Mouse (Mus musculus) bone marrow macrophage, adult 2 months (primary cell): ENCODE results near the gene Vwa3b. TPM values are rescaled to one million over a fixed set of nuclear protein-coding genes. Genes with fewer than 3 reads are reported as not detected.

Experiments used
- H3K27ac ChIP-seq: 2 replicates; pipeline ENCODE4 v1.5.1; 2012; ENCODE audit warnings: low read depth, low read length; ENCODE audit not compliant: insufficient read depth
- H3K4me1 ChIP-seq: 2 replicates; pipeline ENCODE4 v1.6.1; 2012; ENCODE audit warnings: low read length; ENCODE audit not compliant: control insufficient read depth, insufficient read depth
- H3K4me3 ChIP-seq: 2 replicates; pipeline ENCODE4 v1.5.1; 2012; ENCODE audit warnings: mild to moderate bottlenecking, low read length, moderate library complexity; ENCODE audit not compliant: insufficient read depth
- CTCF ChIP-seq: IDR thresholded peaks from 2 replicates; pipeline ENCODE4 v1.5.1; 2012; ENCODE audit warnings: low read depth, mild to moderate bottlenecking, low read length, moderate library complexity
- POLR2A ChIP-seq: IDR thresholded peaks from 2 replicates; pipeline ENCODE4 v1.6.1; 2012; ENCODE audit warnings: mild to moderate bottlenecking, low read depth, low read length, borderline replicate concordance
- polyA plus RNA-seq: library from polyadenylated mRNA; stranded (reverse); fragments of >200 nt; gene quantifications from 2 replicates; pipeline ENCODE4 v1.2.4, GENCODE M21; 2012; ENCODE audit not compliant: missing spikeins, insufficient read depth, insufficient read length

Gene Vwa3b
- polyA plus RNA-seq, 1 experiment, result not detected

DNA sequence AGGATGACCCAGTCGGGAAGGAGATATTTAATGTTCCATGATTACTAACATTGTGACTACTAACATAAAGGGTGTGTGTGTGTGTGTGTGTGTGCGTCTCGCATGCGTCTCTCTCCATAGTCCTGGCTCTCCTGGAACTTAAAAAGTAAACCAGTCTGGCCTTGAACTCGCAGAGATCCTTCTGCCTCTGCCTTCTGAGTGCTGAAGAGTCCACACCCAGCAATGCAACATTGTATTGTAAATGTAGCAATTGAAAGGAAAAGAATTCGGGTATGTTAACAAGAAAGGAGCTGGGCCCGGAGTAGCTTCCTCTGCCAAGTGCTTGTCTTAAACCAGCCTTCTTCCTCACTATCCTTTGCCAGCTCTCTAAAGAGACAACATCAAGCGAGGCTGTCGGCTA lies 186.0 kb downstream of the Vwa3b start:
- Histone ChIP-seq H3K4me3 (no peak overlapping the region), H3K27ac (no peak overlapping the region), H3K4me1 (peaks cover 4% of the 10 kb centered on the region; the same call in 1 of the 2 replicates)
- TF ChIP-seq POLR2A, result no peak
- no peak for TF ChIP-seq CTCF

DNA sequence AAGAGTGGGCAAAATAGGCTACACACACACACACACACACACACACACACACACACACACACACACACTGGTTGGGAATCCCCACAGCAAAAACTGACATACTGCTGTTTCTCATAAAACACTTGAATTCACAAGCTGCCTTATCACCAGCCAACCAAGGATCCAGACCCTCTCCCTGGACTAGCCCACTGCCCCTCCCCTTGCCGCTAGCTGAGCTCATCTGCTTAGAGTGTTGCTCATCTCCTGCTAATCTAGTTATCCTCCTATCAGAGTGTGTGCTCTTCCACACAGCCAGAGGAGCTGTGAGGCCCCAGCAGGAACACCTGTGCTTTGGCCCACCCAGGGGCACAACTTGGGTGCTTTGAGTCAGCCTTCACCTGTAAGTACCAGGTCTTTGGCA lies 187.7 kb downstream of the Vwa3b start, which contains the start of gene Cnga3:
Gene Cnga3, plus strand, starts transcription at position 291 of the 400 bp plus-strand sequence.
- Histone ChIP-seq H3K4me3 (no peak within 1 kb of the TSS), H3K4me1 (peaks cover 4% of the 10 kb centered on the region; the same call in 1 of the 2 replicates), H3K27ac (no peak within 1 kb of the TSS)
- no peak for TF ChIP-seq POLR2A
- TF ChIP-seq CTCF, result no peak

DNA sequence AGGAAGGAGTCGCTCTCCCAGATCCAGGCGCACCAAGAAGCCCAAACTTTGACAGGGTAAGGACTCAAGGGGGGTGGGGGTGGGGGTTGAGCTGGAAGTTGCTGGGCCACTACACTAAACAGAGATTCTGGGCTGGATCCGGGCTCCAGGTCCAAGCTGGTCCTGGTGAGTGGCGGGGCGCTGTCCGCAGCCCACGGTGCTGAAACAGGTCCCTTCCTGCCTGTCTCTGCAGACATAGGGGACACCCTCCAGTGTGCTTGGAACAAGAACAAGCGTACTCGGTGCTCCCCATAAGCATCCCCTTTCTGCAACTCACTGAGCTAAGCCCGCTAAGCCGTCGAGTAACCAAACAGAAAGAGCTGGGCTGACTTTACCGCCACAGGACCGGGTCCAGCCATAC lies 192.0 kb downstream of the Vwa3b start:
- Histone ChIP-seq H3K4me3 (no peak overlapping the region), H3K4me1 (peaks cover 4% of the 10 kb centered on the region; the same call in 1 of the 2 replicates), H3K27ac (no peak overlapping the region)
- no peak for TF ChIP-seq CTCF
- no peak for TF ChIP-seq POLR2A

DNA sequence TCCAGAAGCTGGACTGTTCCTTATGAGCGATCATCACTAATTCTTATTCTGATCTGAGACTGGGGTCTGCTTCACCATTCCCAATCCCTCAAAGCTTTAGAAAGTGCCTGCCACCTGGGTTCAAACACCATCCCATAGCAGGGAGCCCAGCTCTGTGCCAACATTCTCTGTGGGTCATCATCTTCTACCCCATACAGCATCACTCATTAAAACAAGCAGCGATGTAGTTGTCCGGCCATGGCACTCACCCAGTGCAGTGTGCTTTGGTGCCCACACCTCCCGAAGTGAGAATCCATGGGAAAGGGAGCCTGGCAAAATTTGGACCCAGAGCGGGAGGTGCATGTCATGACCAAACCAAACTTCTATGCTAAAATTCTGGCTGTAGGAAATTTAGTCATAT lies 193.2 kb downstream of the Vwa3b start:
- Histone ChIP-seq H3K4me1 (peaks cover 4% of the 10 kb centered on the region; the same call in 1 of the 2 replicates), H3K27ac (no peak overlapping the region), H3K4me3 (no peak overlapping the region)
- TF ChIP-seq CTCF (no peak), POLR2A (no peak)

DNA sequence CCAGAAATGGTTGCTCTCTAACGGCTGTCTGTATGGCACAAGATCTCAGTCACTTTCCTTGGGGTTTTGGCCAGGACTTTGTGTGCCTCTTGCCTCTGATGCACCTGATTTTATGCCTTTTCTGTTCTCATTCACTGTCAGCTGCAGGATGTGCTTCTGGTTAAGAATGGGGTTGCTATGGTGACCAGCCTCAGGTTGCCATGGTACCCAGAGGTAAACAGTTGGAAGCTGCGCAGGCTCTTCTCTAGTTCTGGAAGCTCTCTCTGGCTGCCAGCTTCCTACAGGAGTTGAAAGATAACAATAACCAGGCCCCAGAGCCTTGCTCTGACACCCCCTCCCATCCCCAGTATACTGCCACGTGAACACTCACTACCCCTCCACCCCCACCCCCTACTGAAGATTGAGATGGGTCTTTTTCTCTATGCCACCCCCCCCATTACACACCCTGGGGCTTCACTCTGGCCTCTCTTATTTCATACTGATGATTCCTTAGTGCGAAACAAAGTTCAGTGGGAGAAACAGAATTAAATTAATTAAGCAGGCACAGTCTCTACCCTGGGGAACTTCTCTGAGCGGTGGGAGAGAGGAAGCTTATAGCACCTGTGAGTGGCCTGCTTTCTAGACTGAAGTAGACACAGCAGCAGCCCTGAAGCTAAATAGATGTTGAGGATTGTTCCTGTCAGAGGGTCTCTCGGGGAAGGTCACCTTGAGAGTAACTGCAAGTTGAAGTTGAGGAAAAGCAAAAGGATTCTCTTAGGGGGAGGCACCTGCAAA lies 193.9 kb downstream of the Vwa3b start:
- no peak overlapping the region for H3K27ac ChIP-seq
- H3K4me1 ChIP-seq, result peaks cover 4% of the 10 kb centered on the region; the same call in 1 of the 2 replicates

DNA sequence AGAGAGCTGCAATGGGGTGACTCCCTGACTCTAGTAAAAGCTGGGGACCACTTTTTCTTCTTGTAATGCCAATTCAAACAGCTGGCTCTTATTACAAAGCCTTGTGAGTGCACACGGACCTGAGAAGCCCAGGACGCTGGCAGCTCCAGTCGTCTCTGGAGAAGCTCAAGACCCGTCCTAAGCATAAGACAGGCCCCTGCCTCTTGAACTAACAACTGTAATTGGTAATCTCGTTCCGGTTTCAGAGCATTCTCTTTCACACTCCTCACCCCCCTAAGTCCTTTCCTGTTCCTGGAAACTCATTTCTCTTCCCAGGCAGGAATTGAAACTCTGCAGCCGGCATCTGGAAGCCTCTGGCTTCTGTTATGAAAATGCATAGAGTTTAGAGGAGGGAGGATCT lies 195.6 kb downstream of the Vwa3b start:
- no peak overlapping the region for H3K27ac ChIP-seq
- H3K4me3 ChIP-seq, result no peak overlapping the region
- H3K4me1 ChIP-seq, result no peaks in the 10 kb centered on the region
- no peak for TF ChIP-seq POLR2A
- no peak for TF ChIP-seq CTCF

More for the DNA sequence above, 193.9 kb downstream of the Vwa3b start:
- no peak overlapping the region for H3K4me3 ChIP-seq
- no peak for TF ChIP-seq POLR2A
- TF ChIP-seq CTCF, result no peak

DNA sequence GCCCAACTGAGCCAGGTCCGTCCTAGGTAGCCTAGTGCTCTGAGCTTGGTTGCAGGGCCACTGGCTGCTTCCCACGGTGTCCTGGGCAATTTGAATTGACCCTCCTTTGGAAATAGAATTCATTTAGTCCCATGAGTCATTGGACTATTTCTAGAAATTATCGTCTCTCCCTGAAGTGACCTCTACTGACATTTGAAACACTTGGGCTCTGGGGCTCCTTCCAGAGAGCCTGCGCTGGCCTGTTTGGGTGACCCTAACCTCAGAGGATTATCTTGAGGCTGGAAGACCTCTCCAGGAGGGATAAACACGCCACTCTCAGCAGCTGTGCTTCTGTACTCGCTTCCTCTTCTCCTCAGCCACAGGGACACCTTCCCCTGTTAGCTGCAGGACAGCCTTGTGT lies 204.0 kb downstream of the Vwa3b start:
- H3K4me1 ChIP-seq, result no peaks in the 10 kb centered on the region
- no peak overlapping the region for H3K4me3 ChIP-seq
- H3K27ac ChIP-seq, result no peak overlapping the region
- TF ChIP-seq CTCF, result no peak
- no peak for TF ChIP-seq POLR2A

DNA sequence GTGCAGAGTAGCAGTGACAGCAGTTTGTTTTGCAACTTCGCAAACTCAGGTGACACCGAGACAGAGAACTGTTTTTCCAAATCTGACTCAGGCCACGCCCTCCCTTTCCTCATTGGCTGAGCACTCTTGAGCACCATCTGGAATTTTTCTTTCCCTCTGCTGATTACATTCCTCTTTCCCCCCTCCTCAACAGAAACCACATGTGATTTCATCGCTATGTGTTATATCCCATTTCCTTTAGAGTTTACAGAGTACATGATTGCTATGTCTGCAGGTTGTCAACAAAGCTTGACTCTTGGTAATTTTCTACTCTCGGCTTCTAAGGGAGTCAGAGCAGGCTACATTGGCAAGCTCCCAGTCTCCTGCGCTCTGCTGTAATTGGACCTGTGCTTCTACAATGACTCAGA lies 204.9 kb downstream of the Vwa3b start:
- Histone ChIP-seq H3K27ac (no peak overlapping the region), H3K4me1 (no peaks in the 10 kb centered on the region), H3K4me3 (no peak overlapping the region)
- TF ChIP-seq CTCF, result no peak
- TF ChIP-seq POLR2A, result no peak

Other genes with a start within 250 kb of the Vwa3b start
- gene Tmem131, start 82.9 kb upstream of the Vwa3b start, polyA plus RNA-seq, result 32.0 and 38.3 TPM in 2 replicates
- not detected in 2 replicates for gene Cnga3, start 187.8 kb downstream of the Vwa3b start, polyA plus RNA-seq